Mouse (Mus musculus) natural killer cell, adult 2 months (primary cell): ENCODE results near the gene Ovol1.

Experiments used
- DNase-seq, 2 experiments: peaks; one replicate each; pipeline ENCODE4 v3.0.0; 2022; ENCODE audit warnings: low spot score in 2 of 2

The Ovol1 gene

GRCm38 (mm10) chr19:5568470-5569140, 8.2 kb upstream of the Ovol1 start:
- peak; percentile 77 to 82 for DNase-seq

- peak; percentile 90 for DNase-seq
These were observed 7.4 kb upstream of the Ovol1 start, which contains the start of gene Ap5b1 for GRCm38 (mm10) chr19:5567534-5568469. Ap5b1 (plus strand) TSS chr19:5568025.

GRCm38 (mm10) chr19:5567180-5567533, 6.7 kb upstream of the Ovol1 start:
- DNase-seq = no peak

GRCm38 (mm10) chr19:5566316-5566715, 5.9 kb upstream of the Ovol1 start:
- no peak for DNase-seq

- DNase-seq = no peak
These were observed 2.3 kb upstream of the Ovol1 start for GRCm38 (mm10) chr19:5562776-5563175.

GRCm38 (mm10) chr19:5561886-5562285, 1.4 kb upstream of the Ovol1 start:
- DNase-seq = no peak

GRCm38 (mm10) chr19:5561252-5561790, 875 bp upstream of the Ovol1 start:
- DNase-seq = no peak

- no peak for DNase-seq
These were observed 602 bp downstream of the Ovol1 start for GRCm38 (mm10) chr19:5559631-5560456.

GRCm38 (mm10) chr19:5559229-5559628, 1.2 kb downstream of the Ovol1 start:
- no peak for DNase-seq

- DNase-seq = no peak
These were observed 1.7 kb downstream of the Ovol1 start for GRCm38 (mm10) chr19:5558770-5559169.

- DNase-seq = no peak
These were observed 2.3 kb downstream of the Ovol1 start for GRCm38 (mm10) chr19:5558169-5558568.

GRCm38 (mm10) chr19:5554212-5554611, 6.2 kb downstream of the Ovol1 start:
- DNase-seq = no peak

GRCm38 (mm10) chr19:5553802-5554201, 6.6 kb downstream of the Ovol1 start:
- DNase-seq = no peak

- DNase-seq = no peak
These were observed 12.9 kb downstream of the Ovol1 start for GRCm38 (mm10) chr19:5547471-5548056.

- DNase-seq = no peak
These were observed 16.4 kb downstream of the Ovol1 start for GRCm38 (mm10) chr19:5544031-5544430.

GRCm38 (mm10) chr19:5543362-5543761, 17.1 kb downstream of the Ovol1 start:
- DNase-seq = no peak

GRCm38 (mm10) chr19:5538786-5539185, 21.7 kb downstream of the Ovol1 start:
- DNase-seq = no peak

GRCm38 (mm10) chr19:5532520-5532919, 27.9 kb downstream of the Ovol1 start:
- DNase-seq = no peak

GRCm38 (mm10) chr19:5530138-5530524, 30.3 kb downstream of the Ovol1 start:
- DNase-seq = no peak

- peak; percentile 93 to 94 for DNase-seq
These were observed 30.9 kb downstream of the Ovol1 start for GRCm38 (mm10) chr19:5529325-5530137.

GRCm38 (mm10) chr19:5525204-5525603, 35.2 kb downstream of the Ovol1 start:
- DNase-seq = no peak
